Mouse (Mus musculus): ENCODE results near the gene Pard3.

- TF ChIP-seq POLR2A (IDR thresholded peaks at IDR 0.05; ENCODE audit: control insufficient read depth, extremely low read depth, insufficient read depth, low read length, poor library complexity): no peak
- no peak for TF ChIP-seq CTCF (IDR thresholded peaks at IDR 0.05; ENCODE audit: borderline replicate concordance, control insufficient read depth, extremely low read depth, insufficient read depth, low read length, poor library complexity)
These were observed 492.1 kb downstream of the Pard3 start for GRCm38 (mm10) chr8:127555795-127556194.
